Mouse (Mus musculus) ES-Bruce4 (cell line): ENCODE measurements at regions not wholly inside any gene's neighbourhood (a gene's known extent, or its start where the extent isn't known, plus 50 kb on each side); places are given as distances from the start of the nearest gene placed in this dataset.

Source experiments
- H3K27ac ChIP-seq: 2 replicates; pipeline ENCODE4 v1.5.1; 2012; ENCODE audit warnings: low read length, inconsistent platforms; ENCODE audit not compliant: insufficient read depth
- H3K27me3 ChIP-seq: 2 replicates; pipeline ENCODE4 v1.6.1; 2012; ENCODE audit warnings: mild to moderate bottlenecking, low read length, inconsistent platforms; ENCODE audit not compliant: control insufficient read depth, poor library complexity, insufficient read depth, severe bottlenecking
- H3K36me3 ChIP-seq: 2 replicates; pipeline ENCODE4 v1.6.1; 2012; ENCODE audit warnings: inconsistent platforms, mild to moderate bottlenecking, low read length, moderate library complexity; ENCODE audit not compliant: control insufficient read depth, poor library complexity, insufficient read depth, severe bottlenecking
- H3K4me1 ChIP-seq: one replicate; pipeline ENCODE4 v1.8.1; 2011; ENCODE audit warnings: low read length; ENCODE audit not compliant: control insufficient read depth, insufficient read depth
- H3K4me3 ChIP-seq: 2 replicates; pipeline ENCODE4 v1.5.1; 2011; ENCODE audit warnings: low read depth, mild to moderate bottlenecking, low read length
- H3K9ac ChIP-seq: 2 replicates; pipeline ENCODE4 v1.6.1; 2012; ENCODE audit warnings: low read depth, mild to moderate bottlenecking, inconsistent platforms; ENCODE audit not compliant: poor library complexity, severe bottlenecking
- H3K9me3 ChIP-seq: replicated peaks from 2 replicates; pipeline ENCODE4 v1.6.1; 2012; ENCODE audit warnings: mild to moderate bottlenecking, low read length, inconsistent platforms; ENCODE audit not compliant: control insufficient read depth, poor library complexity, insufficient read depth, severe bottlenecking
- CTCF ChIP-seq: IDR thresholded peaks from one replicate; pipeline ENCODE4 v1.8.1; 2011; ENCODE audit warnings: low read depth, low read length
- EP300 ChIP-seq: IDR thresholded peaks from 2 replicates; pipeline ENCODE4 v1.6.1; 2011; ENCODE audit warnings: low read depth, low read length; ENCODE audit not compliant: insufficient read depth
- POLR2A ChIP-seq: IDR thresholded peaks from one replicate; pipeline ENCODE4 v1.8.1; 2011; ENCODE audit warnings: low read length; ENCODE audit not compliant: insufficient read depth

GRCm38 (mm10) chr2:144185175-144185574, 85.3 kb upstream of the Mgme1 start:
- peaks cover 4% of the 10 kb centered on the region for H3K4me1 ChIP-seq
- H3K36me3 ChIP-seq: no peaks in the 10 kb centered on the region
- no peak for TF ChIP-seq EP300
- TF ChIP-seq CTCF: no peak
- no peak for TF ChIP-seq POLR2A
- no peaks in the 10 kb centered on the region for H3K27me3 ChIP-seq
- H3K9ac ChIP-seq: no peak overlapping the region
- H3K4me3 ChIP-seq: no peak overlapping the region
- H3K9me3 ChIP-seq: no peaks in the 10 kb centered on the region
- H3K27ac ChIP-seq: no peak overlapping the region

- TF ChIP-seq POLR2A: no peak
- no peak for TF ChIP-seq EP300
- no peak for TF ChIP-seq CTCF
- Histone ChIP-seq H3K36me3 (no peaks in the 10 kb centered on the region), H3K27me3 (no peaks in the 10 kb centered on the region), H3K4me3 (no peak overlapping the region), H3K27ac (no peak overlapping the region), H3K9me3 (no peaks in the 10 kb centered on the region), H3K4me1 (peaks cover 4% of the 10 kb centered on the region), H3K9ac (no peak overlapping the region)
These were observed 84.0 kb upstream of the Mgme1 start for GRCm38 (mm10) chr2:144186426-144186825.

- no peak overlapping the region for H3K4me3 ChIP-seq
- no peak overlapping the region for H3K9ac ChIP-seq
- no peaks in the 10 kb centered on the region for H3K36me3 ChIP-seq
- no peaks in the 10 kb centered on the region for H3K27me3 ChIP-seq
- peaks cover 4% of the 10 kb centered on the region for H3K4me1 ChIP-seq
- H3K27ac ChIP-seq: no peak overlapping the region
- TF ChIP-seq CTCF (no peak), POLR2A (no peak), EP300 (no peak)
- H3K9me3 ChIP-seq: no peaks in the 10 kb centered on the region
These were observed 82.4 kb upstream of the Mgme1 start for GRCm38 (mm10) chr2:144188076-144188475.

GRCm38 (mm10) chr2:144188485-144188884, 82.0 kb upstream of the Mgme1 start:
- TF ChIP-seq POLR2A (no peak), CTCF (no peak), EP300 (no peak)
- H3K36me3 ChIP-seq: no peaks in the 10 kb centered on the region
- no peaks in the 10 kb centered on the region for H3K9me3 ChIP-seq
- no peak overlapping the region for H3K4me3 ChIP-seq
- no peak overlapping the region for H3K27ac ChIP-seq
- H3K9ac ChIP-seq: no peak overlapping the region
- H3K27me3 ChIP-seq: no peaks in the 10 kb centered on the region
- peaks cover 4% of the 10 kb centered on the region for H3K4me1 ChIP-seq

GRCm38 (mm10) chr2:144189756-144190155, 80.7 kb upstream of the Mgme1 start:
- Histone ChIP-seq H3K4me1 (peaks cover 4% of the 10 kb centered on the region), H3K27ac (no peak overlapping the region), H3K27me3 (no peaks in the 10 kb centered on the region), H3K4me3 (no peak overlapping the region), H3K36me3 (no peaks in the 10 kb centered on the region), H3K9ac (no peak overlapping the region), H3K9me3 (no peaks in the 10 kb centered on the region)
- TF ChIP-seq EP300 (no peak), POLR2A (no peak), CTCF (no peak)

- Histone ChIP-seq H3K27me3 (no peaks in the 10 kb centered on the region), H3K4me3 (no peak overlapping the region), H3K27ac (no peak overlapping the region), H3K9me3 (no peaks in the 10 kb centered on the region), H3K9ac (no peak overlapping the region), H3K36me3 (no peaks in the 10 kb centered on the region), H3K4me1 (peaks cover 6% of the 10 kb centered on the region)
- no peak for TF ChIP-seq EP300
- TF ChIP-seq CTCF: no peak
- no peak for TF ChIP-seq POLR2A
These were observed 79.4 kb upstream of the Mgme1 start for GRCm38 (mm10) chr2:144191018-144191417.
